Mouse (Mus musculus) erythroblast, embryonic 14.5 days (primary cell): Measurements from ENCODE around the gene Tsnaxip1. TPM values are rescaled to one million over a fixed set of nuclear protein-coding genes. Genes with fewer than 3 reads are reported as not detected.

ENCODE experiments used
- H3K27me3 ChIP-seq: 2 replicates; pipeline ENCODE4 v1.6.1; 2012; ENCODE audit warnings: inconsistent platforms; ENCODE audit not compliant: control insufficient read depth
- H3K36me3 ChIP-seq: 2 replicates; pipeline ENCODE4 v1.6.1; 2012; ENCODE audit warnings: mild to moderate bottlenecking, inconsistent platforms; ENCODE audit not compliant: control insufficient read depth
- H3K4me1 ChIP-seq: 2 replicates; pipeline ENCODE4 v1.6.1; 2012; ENCODE audit warnings: inconsistent platforms; ENCODE audit not compliant: control insufficient read depth
- H3K4me3 ChIP-seq: replicated peaks from 2 replicates; pipeline ENCODE3; 2012; ENCODE audit warnings: moderate library complexity, mild to moderate bottlenecking, inconsistent platforms
- H3K9me3 ChIP-seq: 2 replicates; pipeline ENCODE4 v1.6.1; 2012; ENCODE audit warnings: low read length, inconsistent platforms, mixed read lengths; ENCODE audit not compliant: control insufficient read depth
- GATA1 ChIP-seq: IDR thresholded peaks from 2 replicates; pipeline ENCODE4 v1.6.1; 2012; ENCODE audit warnings: low read length, inconsistent platforms, mixed read lengths
- TAL1 ChIP-seq: IDR thresholded peaks from 3 replicates; pipeline ENCODE4 v1.6.1; 2012; ENCODE audit warnings: low read length, inconsistent platforms, mixed read lengths
- polyA plus RNA-seq: library from polyadenylated mRNA; stranded (reverse); fragments of >175 nt; gene quantifications from 2 replicates; pipeline ENCODE4 v1.2.3, GENCODE M21; 2012

Gene Tsnaxip1
- polyA plus RNA-seq, 1 experiment = not detected

DNA sequence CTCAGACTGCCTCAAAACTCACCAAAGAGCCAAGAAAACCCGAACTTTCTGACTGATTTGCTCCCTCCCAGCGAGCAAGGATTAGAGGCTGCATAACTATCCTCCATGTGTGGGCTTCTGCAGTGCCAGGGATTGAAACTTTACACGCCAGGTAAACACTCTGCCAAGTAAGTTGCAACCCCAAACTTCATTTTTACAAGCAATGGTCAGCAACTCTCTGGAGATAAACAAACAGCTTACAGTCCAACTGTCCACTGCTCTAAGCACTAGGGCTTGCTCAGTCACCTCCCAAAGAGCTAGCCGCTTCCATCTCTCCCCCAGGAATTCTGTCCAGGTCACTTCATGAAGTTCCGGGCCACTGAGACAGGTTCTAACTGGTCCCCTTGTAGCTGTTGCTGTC, 29.1 kb upstream of the Tsnaxip1 start:
- Histone ChIP-seq H3K4me3 (peak overlapping the region; percentile 61), H3K36me3 (peaks cover 97% of the 10 kb centered on the region), H3K4me1 (peaks cover 94% of the 10 kb centered on the region), H3K27me3 (no peaks in the 10 kb centered on the region), H3K9me3 (no peaks in the 10 kb centered on the region)
- no peak for TF ChIP-seq GATA1

DNA sequence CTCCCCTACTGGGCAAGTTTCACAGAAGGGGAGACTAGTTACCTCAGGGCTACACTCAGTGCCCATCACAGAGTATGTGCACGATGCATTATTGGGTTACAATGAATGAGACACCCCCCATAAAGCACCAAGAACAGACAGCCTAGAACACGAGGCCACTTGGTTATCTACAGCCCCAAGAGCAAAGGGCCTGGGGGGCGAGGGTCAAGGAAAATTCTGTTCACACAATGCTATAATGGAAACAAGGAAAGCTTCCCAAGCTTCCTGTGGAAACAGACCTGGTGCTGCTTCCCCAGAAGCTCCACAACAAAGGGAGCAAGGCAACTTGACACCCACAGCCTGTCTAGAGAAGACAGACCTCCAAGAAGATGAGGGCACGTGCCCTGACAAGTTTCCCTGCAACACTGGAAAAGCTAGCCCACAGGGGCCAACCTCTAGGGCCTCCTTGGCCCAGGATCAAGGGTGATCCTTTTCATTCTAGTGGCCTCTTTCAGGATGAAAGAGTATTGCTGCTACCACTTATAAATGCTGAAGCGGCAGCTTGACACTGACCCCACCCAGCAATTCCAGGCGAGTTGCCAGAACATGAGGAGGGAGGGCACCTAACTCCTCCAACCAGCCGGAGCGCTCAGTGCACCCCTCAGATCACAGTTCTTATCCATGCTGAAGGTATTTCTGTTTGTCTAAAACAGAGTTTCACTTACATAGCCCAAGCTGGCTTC, 28.3 kb upstream of the Tsnaxip1 start:
- TF ChIP-seq GATA1 (no peak), TAL1 (no peak)
- H3K4me1 ChIP-seq = peaks cover 92% of the 10 kb centered on the region

DNA sequence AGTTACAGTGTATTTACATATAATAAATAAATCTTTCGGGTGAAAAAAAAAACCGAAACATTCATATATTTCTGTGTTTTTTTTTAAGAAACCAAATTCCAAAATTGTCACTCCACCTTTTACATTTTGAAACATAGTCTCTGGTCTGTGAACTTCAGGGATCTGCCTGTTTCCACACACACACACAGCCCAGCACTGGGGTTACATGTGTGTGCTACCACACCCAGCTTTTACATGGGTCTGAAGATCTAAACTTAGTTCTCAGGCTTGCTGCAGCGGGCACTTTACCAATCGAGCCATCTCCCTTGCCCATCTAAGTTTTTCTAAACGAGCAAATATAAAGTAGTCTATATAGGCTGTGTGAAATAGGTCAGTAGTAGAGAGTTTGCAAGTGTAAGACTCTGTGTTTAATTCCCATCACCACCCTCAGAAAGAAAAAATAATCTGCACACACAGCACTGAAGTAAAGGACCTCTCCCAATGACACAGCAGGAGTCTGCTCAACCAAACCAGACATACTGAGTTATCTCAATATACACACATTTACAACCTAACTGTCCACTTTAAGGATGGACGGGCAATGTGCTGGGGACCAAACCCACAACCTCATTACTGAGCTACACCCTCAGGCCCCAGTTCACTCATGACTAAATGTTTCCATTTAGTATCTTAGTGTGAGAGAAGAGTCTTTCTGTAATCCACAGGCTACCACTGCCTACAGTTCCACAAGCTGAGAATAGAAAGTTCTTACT, 26.2 kb upstream of the Tsnaxip1 start:
- Histone ChIP-seq H3K9me3 (no peaks in the 10 kb centered on the region), H3K36me3 (peaks cover 96% of the 10 kb centered on the region), H3K4me3 (peak overlapping the region; percentile 61), H3K27me3 (no peaks in the 10 kb centered on the region), H3K4me1 (peaks cover 89% of the 10 kb centered on the region)
- TF ChIP-seq TAL1 (peak; percentile 84), GATA1 (peak; percentile 67)

More for the DNA sequence above, 28.3 kb upstream of the Tsnaxip1 start:
- Histone ChIP-seq H3K27me3 (no peaks in the 10 kb centered on the region), H3K9me3 (no peaks in the 10 kb centered on the region), H3K36me3 (peaks cover 97% of the 10 kb centered on the region), H3K4me3 (peak overlapping the region; percentile 61)

DNA sequence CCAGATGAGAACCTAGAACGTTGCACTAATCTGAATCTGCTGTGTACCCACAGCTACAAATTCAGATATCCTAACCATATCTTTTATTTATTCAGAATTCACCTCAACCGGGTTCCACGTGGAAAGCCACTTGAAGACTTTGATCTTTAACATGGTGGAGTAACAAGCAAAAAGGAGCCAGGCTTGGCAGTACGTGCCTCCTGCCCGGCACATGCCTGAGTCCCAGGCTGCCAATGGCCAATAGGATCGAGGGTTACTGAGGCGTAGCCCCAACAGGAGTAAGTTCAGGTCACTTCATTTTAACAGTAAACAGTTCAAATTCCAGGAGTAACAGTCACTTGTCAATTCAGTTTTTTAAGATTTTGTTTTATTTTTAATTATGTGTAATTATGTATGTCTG, 22.7 kb upstream of the Tsnaxip1 start:
- H3K27me3 ChIP-seq = no peaks in the 10 kb centered on the region
- H3K4me1 ChIP-seq = peaks cover 92% of the 10 kb centered on the region
- no peak overlapping the region for H3K4me3 ChIP-seq
- peaks cover 98% of the 10 kb centered on the region for H3K36me3 ChIP-seq
- TF ChIP-seq GATA1 (no peak), TAL1 (no peak)
- no peaks in the 10 kb centered on the region for H3K9me3 ChIP-seq

DNA sequence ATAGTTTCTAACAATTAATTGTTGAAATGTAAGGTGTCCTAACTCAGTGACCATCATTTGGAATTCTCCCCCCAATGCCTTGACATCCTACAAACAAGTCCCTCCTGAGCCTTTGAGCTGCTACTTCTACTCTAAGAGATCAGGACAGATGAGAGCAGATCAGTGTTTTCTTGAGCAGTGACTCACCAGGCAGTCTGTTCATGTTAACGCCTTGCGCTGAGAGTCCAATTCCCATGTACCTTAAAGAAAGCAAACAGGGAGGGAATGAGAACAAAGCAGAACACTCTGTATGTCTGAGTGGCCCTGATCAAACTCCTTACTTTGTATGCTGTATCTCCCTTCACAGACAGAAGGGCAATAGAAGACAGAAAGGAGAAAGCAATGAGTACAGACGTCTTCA, 22.2 kb upstream of the Tsnaxip1 start:
- peak overlapping the region; percentile 23 for H3K4me3 ChIP-seq
- peaks cover 98% of the 10 kb centered on the region for H3K36me3 ChIP-seq
- H3K9me3 ChIP-seq = no peaks in the 10 kb centered on the region
- no peak for TF ChIP-seq TAL1
- TF ChIP-seq GATA1 = no peak
- no peaks in the 10 kb centered on the region for H3K27me3 ChIP-seq
- H3K4me1 ChIP-seq = peaks cover 91% of the 10 kb centered on the region

DNA sequence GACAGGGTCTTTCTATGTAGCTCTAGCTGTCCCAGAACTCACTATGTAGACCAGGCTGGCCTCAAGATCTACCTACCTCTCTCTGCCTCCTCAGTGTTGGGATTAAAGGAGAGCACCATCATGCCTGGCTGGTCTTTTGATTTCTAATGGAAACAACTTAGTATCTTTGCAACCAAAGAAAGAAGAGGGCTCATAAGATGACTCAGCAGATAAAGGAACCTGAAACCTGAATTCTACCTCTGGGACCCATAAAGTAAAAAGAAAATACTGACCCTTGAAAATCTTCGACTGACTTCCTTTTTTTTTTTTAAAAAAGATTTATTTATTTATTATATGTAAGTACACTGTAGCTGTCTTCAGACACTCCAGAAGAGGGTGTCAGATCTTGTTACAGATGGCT, 21.6 kb upstream of the Tsnaxip1 start:
- Histone ChIP-seq H3K4me1 (peaks cover 91% of the 10 kb centered on the region), H3K27me3 (no peaks in the 10 kb centered on the region), H3K9me3 (no peaks in the 10 kb centered on the region), H3K36me3 (peaks cover 98% of the 10 kb centered on the region), H3K4me3 (no peak overlapping the region)
- TF ChIP-seq TAL1 (no peak), GATA1 (no peak)

DNA sequence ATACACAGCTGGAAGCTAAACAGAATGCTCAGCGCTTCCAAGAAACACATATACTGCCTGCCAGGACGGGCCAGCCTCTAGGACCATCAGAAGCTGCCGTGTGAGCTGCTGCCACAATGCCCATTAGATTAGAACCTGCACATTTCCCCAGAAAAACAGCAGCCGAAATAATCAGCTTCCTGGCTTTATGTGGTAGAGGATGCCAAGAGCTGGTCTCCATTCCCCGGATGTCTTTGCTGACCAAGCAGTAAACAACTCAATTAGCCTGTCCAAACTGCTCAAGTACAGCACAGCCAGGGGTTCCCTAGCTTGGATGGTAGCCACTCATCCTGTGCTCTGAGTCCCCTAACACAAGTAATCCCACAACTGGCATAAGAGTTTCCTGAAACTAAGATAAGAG, 19.8 kb upstream of the Tsnaxip1 start:
- peaks cover 93% of the 10 kb centered on the region for H3K4me1 ChIP-seq
- H3K9me3 ChIP-seq = no peaks in the 10 kb centered on the region
- peak overlapping the region; percentile 2 for H3K4me3 ChIP-seq
- H3K36me3 ChIP-seq = peaks cover 99% of the 10 kb centered on the region
- TF ChIP-seq TAL1 = no peak
- no peak for TF ChIP-seq GATA1
- H3K27me3 ChIP-seq = no peaks in the 10 kb centered on the region

DNA sequence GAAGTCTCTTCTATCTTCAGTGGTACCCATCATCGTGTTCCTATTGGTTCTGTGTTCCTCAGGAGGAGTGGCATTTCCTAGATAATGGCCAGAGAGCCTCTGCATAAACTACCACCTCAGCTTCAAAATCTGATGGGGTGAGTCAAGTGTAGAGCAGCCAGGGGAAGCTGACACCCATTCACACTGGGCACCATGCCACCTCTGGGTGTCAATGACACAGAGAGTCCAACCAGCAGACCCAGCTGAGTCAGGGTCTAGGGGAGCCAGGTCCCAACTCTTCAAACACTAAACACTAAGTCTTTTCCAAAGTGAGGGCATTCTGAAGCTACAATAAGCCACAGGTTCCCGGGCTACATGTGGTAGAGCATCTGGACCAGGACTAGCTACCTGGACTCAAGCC, 19.1 kb upstream of the Tsnaxip1 start:
- no peak for TF ChIP-seq GATA1
- TF ChIP-seq TAL1 = no peak
- no peaks in the 10 kb centered on the region for H3K27me3 ChIP-seq
- no peaks in the 10 kb centered on the region for H3K9me3 ChIP-seq
- peaks cover 93% of the 10 kb centered on the region for H3K4me1 ChIP-seq
- H3K36me3 ChIP-seq = peaks cover 99% of the 10 kb centered on the region
- peak overlapping the region; percentile 6 for H3K4me3 ChIP-seq

DNA sequence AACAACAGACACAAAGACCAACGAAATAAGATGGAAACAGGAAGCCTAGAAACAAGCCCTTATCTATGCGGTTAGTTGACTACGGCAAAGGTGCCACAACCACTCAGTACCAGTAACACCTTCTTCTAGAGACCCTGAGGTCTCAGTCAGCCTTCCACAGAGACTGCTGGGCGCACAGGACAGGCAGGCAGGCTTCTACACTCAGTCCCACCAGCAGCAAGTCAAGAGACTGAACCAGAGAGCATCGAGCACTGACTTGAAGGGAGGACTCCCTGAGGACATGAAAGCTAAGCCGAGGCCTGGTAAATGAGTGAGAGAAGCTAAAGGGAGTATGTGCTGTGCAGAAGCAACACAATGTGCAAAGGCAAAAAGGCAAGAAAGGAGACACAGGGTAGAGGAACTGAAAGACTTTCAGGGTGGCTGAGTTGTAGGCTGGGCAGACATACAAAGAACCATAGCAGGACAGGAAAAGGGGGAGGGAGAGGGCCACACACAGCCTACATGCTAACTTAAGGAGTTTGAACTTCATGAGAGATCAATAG, 17.2 kb upstream of the Tsnaxip1 start:
- Histone ChIP-seq H3K27me3 (no peaks in the 10 kb centered on the region), H3K4me3 (peak overlapping the region; percentile 45), H3K9me3 (no peaks in the 10 kb centered on the region), H3K4me1 (peaks cover 94% of the 10 kb centered on the region), H3K36me3 (peaks cover 98% of the 10 kb centered on the region)
- no peak for TF ChIP-seq TAL1
- TF ChIP-seq GATA1 = no peak
